Mouse (Mus musculus): ENCODE data around the gene Pgm5. TPM values are rescaled to one million over a fixed set of nuclear protein-coding genes. Genes with fewer than 3 reads are reported as not detected.
"Not testable (repeated sequence)": the region's sequence is repeated elsewhere in the genome, so short reads cannot be mapped to it uniquely, and the experiment has no call there.

The Pgm5 gene
- polyA plus RNA-seq, 1 experiment, result 21.8 TPM

DNA sequence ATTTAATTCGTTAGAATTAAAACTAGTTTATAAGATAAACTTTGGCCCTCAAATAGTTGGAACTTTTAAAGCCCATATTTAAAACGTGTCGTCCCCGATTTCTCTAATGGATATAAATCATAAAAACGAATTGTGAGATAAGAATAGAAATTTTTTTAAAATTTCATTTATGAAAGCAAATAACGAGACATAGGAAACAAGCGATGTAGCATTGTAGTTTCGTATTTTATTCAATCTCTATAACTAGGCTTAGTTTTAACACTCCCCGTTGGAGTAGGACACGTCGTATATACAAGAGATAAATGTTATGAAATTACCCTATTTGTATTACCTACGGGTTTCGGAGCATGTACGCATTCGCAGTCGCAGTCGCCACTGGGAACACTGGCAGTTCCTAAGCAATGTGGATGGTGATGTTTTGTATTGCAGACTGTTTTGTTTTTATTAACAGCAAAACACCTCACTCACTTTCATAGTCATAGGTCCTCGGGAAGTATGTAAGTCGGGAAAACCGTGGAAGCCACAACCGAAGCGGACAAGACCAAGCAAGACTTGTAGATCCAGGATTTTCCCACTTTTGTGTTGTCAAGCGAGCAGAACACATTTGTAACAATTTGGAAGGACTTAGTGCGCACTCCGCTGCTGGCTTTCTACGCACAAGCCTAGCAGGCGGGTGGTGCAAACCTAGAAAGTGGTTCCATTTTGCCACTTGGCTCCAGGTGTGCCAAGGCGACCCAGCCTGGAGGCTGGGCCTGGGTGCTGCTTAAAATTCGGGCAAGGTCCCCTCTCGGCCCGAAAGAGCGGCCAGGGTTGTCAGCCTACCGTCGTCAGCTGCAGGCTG is 37.3 kb upstream of the Pgm5 start:
- Histone ChIP-seq H3K4me3 (replicated peaks; ENCODE audit: extremely low read depth, low read depth, low read length) (no peak overlapping the region), H3K4me1 (ENCODE audit: control insufficient read depth, insufficient read depth, low read length) (no peaks in the 10 kb centered on the region)
- WGBS, result 8% methylated on average over 34 of the region's 34 CpGs
- no peak for TF ChIP-seq CTCF (IDR thresholded peaks at IDR 0.05; ENCODE audit: insufficient read depth, low read length)
- TF ChIP-seq POLR2A (IDR thresholded peaks at IDR 0.05; ENCODE audit: borderline replicate concordance, extremely low read depth, low read depth, low read length), result no peak
- peak; percentile 11 for DNase-seq

DNA sequence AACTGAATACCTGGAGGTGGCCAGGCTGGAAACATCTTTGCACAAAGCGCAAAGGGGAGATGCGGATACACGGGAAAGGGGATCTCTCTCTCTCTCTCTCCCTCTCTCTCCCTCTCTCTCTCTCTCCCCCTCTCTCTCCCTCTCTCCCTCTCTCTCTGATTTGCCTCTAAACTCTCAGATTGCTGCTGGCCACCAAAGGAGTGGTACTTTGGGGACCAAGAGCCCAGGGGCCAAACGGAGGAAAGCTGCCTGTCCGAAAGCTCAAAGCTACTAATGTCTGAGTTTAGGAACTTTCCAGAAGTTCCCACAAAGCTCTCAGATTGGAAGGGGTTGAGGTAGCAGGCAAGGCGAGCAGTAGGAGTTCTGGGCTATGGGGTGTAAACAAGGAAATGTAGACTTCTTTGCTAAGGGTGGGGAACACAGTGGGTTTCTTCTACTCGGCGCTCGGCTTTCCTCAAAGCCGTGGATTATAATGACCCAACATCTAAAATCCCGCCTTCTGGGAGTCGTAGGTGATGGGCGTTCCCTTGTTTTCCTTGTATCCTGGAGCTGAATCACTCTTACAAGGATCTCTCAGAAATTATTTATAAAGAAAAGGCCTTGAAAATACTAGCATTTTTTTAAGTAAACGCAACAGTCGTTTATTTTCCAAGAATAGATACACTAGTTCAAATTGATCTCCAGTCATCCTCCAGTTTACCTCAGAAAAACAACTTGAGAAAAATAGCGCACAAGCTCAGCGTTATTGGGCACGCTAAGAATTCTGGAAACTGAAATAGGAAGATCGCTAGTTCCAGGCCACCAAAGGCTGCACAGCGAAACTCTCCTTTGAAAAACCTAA is 36.5 kb upstream of the Pgm5 start:
- no peak for DNase-seq
- no peak for TF ChIP-seq POLR2A (IDR thresholded peaks at IDR 0.05; ENCODE audit: borderline replicate concordance, extremely low read depth, low read depth, low read length)
- TF ChIP-seq CTCF (IDR thresholded peaks at IDR 0.05; ENCODE audit: insufficient read depth, low read length), result no peak
- WGBS, result 5% methylated on average over 20 of the region's 20 CpGs
- Histone ChIP-seq H3K4me3 (replicated peaks; ENCODE audit: extremely low read depth, low read depth, low read length) (no peak overlapping the region), H3K4me1 (ENCODE audit: control insufficient read depth, insufficient read depth, low read length) (no peaks in the 10 kb centered on the region)

GRCm38 (mm10) chr19:24897006-24897895 is 35.6 kb upstream of the Pgm5 start:
- WGBS, result 4% methylated on average over 57 of the region's 57 CpGs
- no peak for DNase-seq
- TF ChIP-seq POLR2A (IDR thresholded peaks at IDR 0.05; ENCODE audit: borderline replicate concordance, extremely low read depth, low read depth, low read length) (no peak), CTCF (IDR thresholded peaks at IDR 0.05; ENCODE audit: insufficient read depth, low read length) (no peak)
- Histone ChIP-seq H3K4me3 (replicated peaks; ENCODE audit: extremely low read depth, low read depth, low read length) (no peak overlapping the region), H3K4me1 (ENCODE audit: control insufficient read depth, insufficient read depth, low read length) (no peaks in the 10 kb centered on the region)

GRCm38 (mm10) chr19:24896536-24896935 is 34.9 kb upstream of the Pgm5 start:
- H3K4me3 ChIP-seq (replicated peaks; ENCODE audit: extremely low read depth, low read depth, low read length), result no peak overlapping the region
- no peak for DNase-seq
- no peak for TF ChIP-seq CTCF (IDR thresholded peaks at IDR 0.05; ENCODE audit: insufficient read depth, low read length)
- TF ChIP-seq POLR2A (IDR thresholded peaks at IDR 0.05; ENCODE audit: borderline replicate concordance, extremely low read depth, low read depth, low read length), result no peak
- 20% methylated on average over 4 of the region's 4 CpGs for WGBS
- H3K4me1 ChIP-seq (ENCODE audit: control insufficient read depth, insufficient read depth, low read length), result no peaks in the 10 kb centered on the region

DNA sequence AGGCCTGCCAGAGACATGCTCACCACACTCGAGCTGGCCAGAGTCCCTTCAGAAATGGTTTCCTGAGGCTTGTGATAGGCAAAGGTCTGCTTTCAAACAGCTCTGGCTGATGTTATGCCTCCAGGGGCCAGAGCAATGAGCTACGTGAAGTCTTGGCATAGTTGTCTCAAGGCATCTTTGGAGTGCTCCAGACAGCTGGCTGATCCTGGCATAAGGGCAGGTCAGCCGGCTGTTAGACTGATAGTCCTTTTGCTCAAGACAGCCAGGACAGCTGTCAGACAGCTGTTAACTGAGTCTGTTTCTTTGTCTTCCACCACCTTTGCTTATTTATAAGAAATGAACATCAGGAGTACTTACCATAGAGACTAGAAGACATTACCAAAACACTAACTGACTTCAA is 25.2 kb upstream of the Pgm5 start:
- 64% methylated on average over 3 of the region's 3 CpGs for WGBS
- no peak for DNase-seq
- TF ChIP-seq CTCF (IDR thresholded peaks at IDR 0.05; ENCODE audit: insufficient read depth, low read length), result no peak
- TF ChIP-seq POLR2A (IDR thresholded peaks at IDR 0.05; ENCODE audit: borderline replicate concordance, extremely low read depth, low read depth, low read length), result no peak

DNA sequence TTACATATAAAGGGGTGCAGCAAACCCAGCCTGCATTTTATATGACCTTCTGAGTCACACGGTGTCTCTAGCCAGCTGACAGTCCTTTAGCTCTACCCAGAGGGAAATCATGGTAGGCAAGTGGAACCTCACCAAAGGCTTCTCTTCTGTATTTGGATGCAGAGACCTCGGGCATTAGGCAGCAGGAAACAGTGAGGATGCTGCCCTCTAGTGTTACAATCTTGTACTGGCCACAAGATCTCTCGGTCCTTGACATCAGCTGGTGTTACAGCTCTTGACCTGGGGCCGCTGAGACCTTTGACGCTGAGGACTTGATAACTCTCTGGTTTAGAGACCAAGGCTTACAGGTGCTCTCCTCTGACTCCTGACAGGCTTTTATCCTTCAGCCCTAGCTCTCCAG is 23.8 kb upstream of the Pgm5 start:
- DNase-seq, result peak; percentile 23
- H3K4me3 ChIP-seq (replicated peaks; ENCODE audit: extremely low read depth, low read depth, low read length), result no peak overlapping the region
- TF ChIP-seq CTCF (IDR thresholded peaks at IDR 0.05; ENCODE audit: insufficient read depth, low read length) (peak; percentile 78), POLR2A (IDR thresholded peaks at IDR 0.05; ENCODE audit: borderline replicate concordance, extremely low read depth, low read depth, low read length) (no peak)
- WGBS, result 9% methylated on average over 5 of the region's 5 CpGs
- H3K4me1 ChIP-seq (ENCODE audit: control insufficient read depth, insufficient read depth, low read length), result no peaks in the 10 kb centered on the region

More for the DNA sequence above, 25.2 kb upstream of the Pgm5 start:
- H3K4me1 ChIP-seq (ENCODE audit: control insufficient read depth, insufficient read depth, low read length), result no peaks in the 10 kb centered on the region
- H3K4me3 ChIP-seq (replicated peaks; ENCODE audit: extremely low read depth, low read depth, low read length), result no peak overlapping the region

DNA sequence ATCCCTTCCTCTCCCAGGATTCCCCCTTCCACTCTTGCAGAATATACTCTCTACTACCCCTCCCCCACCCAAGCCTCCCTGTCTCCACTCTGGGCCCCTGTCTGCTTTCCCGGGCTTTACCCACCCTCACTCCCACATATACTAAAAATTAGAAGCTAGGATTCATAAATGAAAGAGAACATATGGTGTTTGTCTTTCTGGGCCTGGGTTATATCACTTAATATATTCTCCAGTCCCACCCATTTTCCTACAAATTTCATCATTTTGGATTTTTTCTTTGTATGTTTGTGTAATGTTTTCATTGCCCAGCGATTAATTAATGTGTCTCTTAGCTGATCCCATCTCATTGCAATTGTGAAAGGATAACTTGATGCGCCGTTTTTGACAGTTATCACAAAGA is 19.6 kb upstream of the Pgm5 start:
- no peaks in the 10 kb centered on the region for H3K4me1 ChIP-seq (ENCODE audit: control insufficient read depth, insufficient read depth, low read length)
- TF ChIP-seq CTCF (IDR thresholded peaks at IDR 0.05; ENCODE audit: insufficient read depth, low read length), result no peak
- TF ChIP-seq POLR2A (IDR thresholded peaks at IDR 0.05; ENCODE audit: borderline replicate concordance, extremely low read depth, low read depth, low read length), result no peak
- H3K4me3 ChIP-seq (replicated peaks; ENCODE audit: extremely low read depth, low read depth, low read length), result no peak overlapping the region
- DNase-seq, result no peak
- 52% methylated on average over 4 of the region's 4 CpGs for WGBS

- not testable (repeated sequence) for H3K4me1 ChIP-seq (ENCODE audit: control insufficient read depth, insufficient read depth, low read length); H3K4me3 ChIP-seq (replicated peaks; ENCODE audit: extremely low read depth, low read depth, low read length); DNase-seq
- WGBS, result 67% methylated on average over 23 of the region's 26 CpGs
Measured at GRCm38 (mm10) chr19:24875129-24875870, 13.6 kb upstream of the Pgm5 start, which contains the start of gene Gm10053. Gm10053 (plus strand) TSS chr19:24875686.

Measured in lung, adult 2 months (tissue).